Mouse (Mus musculus) Patski (cell line): ENCODE results near the gene Cnot9. TPM values are rescaled to one million over a fixed set of nuclear protein-coding genes. Genes with fewer than 3 reads are reported as not detected.
A peak's percentile ranks its signal among the peaks of the same experiment; 100 is the strongest.
"Not testable (repeated sequence)": the region's sequence is repeated elsewhere in the genome, so short reads cannot be mapped to it uniquely, and the experiment has no call there.

ENCODE experiments used
- ATAC-seq: fragments of 100-300 bp; one replicate; pipeline ENCODE4 v1.8.0; 2021
- CTCF ChIA-PET: fragments of 350-600 bp; sonication (Branson Sonifier 250); formaldehyde crosslinking; loops from one replicate; lab custom pipeline; 2022; ENCODE audit warnings: inconsistent platforms; lab: Charles Lee
- POLR2A ChIA-PET: fragments of 350-600 bp; sonication (Branson Sonifier 250); formaldehyde crosslinking; loops from one replicate; lab custom pipeline; 2022; ENCODE audit warnings: antibody characterized with exemption, inconsistent platforms; lab: Charles Lee
- DNase-seq: peaks from one replicate; pipeline ENCODE4 v3.0.0-alpha.2; 2011; ENCODE audit warnings: low read depth, low spot score
- H3K27me3 ChIP-seq: fragments of 371-371 bp; one replicate; pipeline ENCODE4 v1.5.1; 2021
- CTCF ChIP-seq: fragments of 100-300 bp; IDR thresholded peaks from one replicate; pipeline ENCODE4 v1.5.1; 2021
- in situ Hi-C: fragments of 300-500 bp; cut with MboI; formaldehyde crosslinking; loops from 3 replicates; pipeline ENCODE4 v1.11.1; 2018; ENCODE audit warnings: low pct_unique_long_range_greater_than_20kb, mixed read lengths
- polyA plus RNA-seq: library from polyadenylated mRNA; unstranded; gene quantifications from one replicate; pipeline ENCODE4 v1.2.3, GENCODE M21; 2021

Cnot9 gene
- 43.5 TPM for polyA plus RNA-seq

GRCm38 (mm10) chr1:74505721-74506464 lies at the start of gene Cnot9:
TSS of gene Cnot9 (plus strand) at chr1:74506058.
- in situ Hi-C loops = no loop called here
- CTCF ChIA-PET = no interaction called here
- H3K27me3 ChIP-seq = no peaks in the 10 kb centered on the region
- peak; percentile 98 for DNase-seq
- POLR2A ChIA-PET = no interaction called here
- peak; percentile 93 for ATAC-seq
- TF ChIP-seq CTCF = no peak

DNA sequence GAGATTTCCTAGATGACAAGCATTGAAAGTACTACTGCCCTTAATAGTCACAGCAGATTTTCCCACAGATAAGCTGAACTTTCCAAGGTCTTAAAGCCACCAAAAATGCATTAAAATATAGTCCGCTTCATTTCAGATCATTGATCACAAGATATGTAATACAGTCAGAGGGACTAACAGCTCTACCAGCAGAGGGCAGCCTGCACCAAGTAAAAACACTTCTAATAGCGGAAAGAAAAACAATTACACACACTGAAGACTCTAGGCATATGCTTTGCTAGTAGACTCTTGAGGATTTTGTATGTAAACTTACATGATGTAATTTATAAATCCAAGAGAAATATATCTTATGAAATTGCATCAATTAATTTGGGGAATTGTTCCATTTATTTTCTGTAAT lies 45.6 kb upstream of the Cnot9 start:
- peak; percentile 54 for TF ChIP-seq CTCF
- no peak for DNase-seq
- H3K27me3 ChIP-seq = no peaks in the 10 kb centered on the region
- no peak for ATAC-seq
- CTCF ChIA-PET = interaction anchor here (0.7 to 2.4 kb wide), 6 partner anchors 8 to 50 kb away, joined by 3 to 8 read pairs (median 3); no protein-coding TSS in a partner anchor
- in situ Hi-C loops = no loop called here
- POLR2A ChIA-PET = no interaction called here

- ChIA-PET POLR2A (no interaction called here), CTCF (interaction anchor here (0.7 to 1.0 kb wide), 2 partner anchors 8 to 23 kb away, joined by 3 to 5 read pairs; no protein-coding TSS in a partner anchor)
- DNase-seq (no peak), ATAC-seq (no peak)
- no peaks in the 10 kb centered on the region for H3K27me3 ChIP-seq
- in situ Hi-C loops = no loop called here
- TF ChIP-seq CTCF = no peak
Observed at GRCm38 (mm10) chr1:74485792-74486191, 20.1 kb upstream of the Cnot9 start.

DNA sequence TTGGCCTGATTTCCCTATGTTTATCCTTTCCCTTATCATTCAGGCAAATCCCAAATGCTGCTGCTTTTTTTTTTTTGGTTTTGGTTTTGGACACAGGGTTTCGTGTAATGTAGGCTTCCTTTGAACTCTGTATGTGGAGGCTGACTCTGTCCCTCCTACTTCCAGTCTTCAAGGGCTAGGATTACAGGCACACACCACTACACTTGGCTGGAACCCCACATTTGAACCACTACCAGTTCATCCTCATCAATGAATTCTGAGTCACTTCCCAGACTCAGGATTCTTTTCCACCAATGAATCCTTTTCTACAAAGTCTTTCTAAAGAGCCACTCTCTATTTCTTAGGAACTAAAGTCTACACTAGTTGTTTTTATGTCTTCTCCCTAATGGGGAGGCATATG lies 4.8 kb upstream of the Cnot9 start:
- POLR2A ChIA-PET = no interaction called here
- TF ChIP-seq CTCF = no peak
- no peak for ATAC-seq
- CTCF ChIA-PET = no interaction called here
- no peak for DNase-seq
- no peaks in the 10 kb centered on the region for H3K27me3 ChIP-seq
- in situ Hi-C loops = no loop called here

- ChIA-PET CTCF (no interaction called here), POLR2A (no interaction called here)
- no peaks in the 10 kb centered on the region for H3K27me3 ChIP-seq
- in situ Hi-C loops = no loop called here
- DNase-seq = no peak
- peak; percentile 38 for ATAC-seq
- TF ChIP-seq CTCF = no peak
Observed at GRCm38 (mm10) chr1:74505393-74505720, 501 bp upstream of the Cnot9 start.

- no peak for TF ChIP-seq CTCF
- ChIA-PET POLR2A (no interaction called here), CTCF (no interaction called here)
- DNase-seq (no peak), ATAC-seq (peak; percentile 50)
- in situ Hi-C loops = no loop called here
- H3K27me3 ChIP-seq = no peaks in the 10 kb centered on the region
Observed at GRCm38 (mm10) chr1:74506471-74506881, 618 bp downstream of the Cnot9 start.

GRCm38 (mm10) chr1:74507780-74508179 lies 1.9 kb downstream of the Cnot9 start:
- in situ Hi-C loops = no loop called here
- no peak for TF ChIP-seq CTCF
- H3K27me3 ChIP-seq = no peaks in the 10 kb centered on the region
- ATAC-seq (no peak), DNase-seq (no peak)
- CTCF ChIA-PET = no interaction called here
- POLR2A ChIA-PET = interaction anchor here (0.9 kb wide), 1 partner anchor 13 kb away, joined by 3 read pairs; no protein-coding TSS in a partner anchor

DNA sequence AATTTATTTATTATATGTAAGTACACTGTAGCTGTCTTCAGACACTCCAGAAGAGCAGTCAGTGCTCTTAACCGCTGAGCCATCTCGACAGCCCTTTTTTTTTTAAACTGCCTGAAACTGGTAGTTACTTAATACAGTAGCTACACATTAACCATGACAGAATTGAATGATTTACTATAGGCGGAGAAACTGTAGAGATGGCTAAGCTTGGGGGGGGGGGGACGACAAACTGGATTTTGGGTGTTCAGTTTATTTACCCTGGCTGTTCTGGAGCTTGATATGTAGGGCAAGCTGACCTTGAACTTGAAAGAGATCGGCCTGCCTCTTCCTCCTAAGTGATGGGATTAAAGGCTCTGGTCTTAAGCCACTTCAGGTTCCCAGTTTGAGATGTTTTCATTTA lies 5.4 kb downstream of the Cnot9 start:
- in situ Hi-C loops = no loop called here
- no peaks in the 10 kb centered on the region for H3K27me3 ChIP-seq
- POLR2A ChIA-PET = no interaction called here
- DNase-seq (no peak), ATAC-seq (no peak)
- TF ChIP-seq CTCF = no peak
- CTCF ChIA-PET = interaction anchor here (1.7 kb wide), 1 partner anchor 12 kb away, joined by 3 read pairs; no protein-coding TSS in a partner anchor

DNA sequence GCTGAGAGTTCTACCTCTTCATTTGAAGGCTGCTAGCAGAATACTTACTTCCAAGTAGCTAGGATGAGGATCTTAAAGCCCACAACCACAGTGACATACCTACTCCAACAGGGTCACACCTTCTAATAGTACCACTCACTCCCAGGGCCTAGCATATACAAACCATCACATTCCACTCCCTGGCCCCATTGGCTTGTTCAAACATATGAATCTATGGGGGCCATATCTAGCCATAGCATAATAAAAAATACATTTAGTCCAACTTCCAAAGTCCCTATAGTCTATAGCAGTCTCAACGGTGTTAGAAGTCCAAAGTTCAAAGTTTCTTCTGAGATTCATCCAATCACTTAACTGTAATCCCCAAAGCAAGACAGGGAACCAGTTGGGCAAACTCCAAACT lies 7.1 kb downstream of the Cnot9 start:
- in situ Hi-C loops, ATAC-seq, POLR2A ChIA-PET, H3K27me3 ChIP-seq, DNase-seq: not testable (repeated sequence)
- CTCF ChIA-PET = interaction anchor here (1.5 to 1.8 kb wide), 2 partner anchors 11 to 17 kb away, joined by 4 read pairs; no protein-coding TSS in a partner anchor

GRCm38 (mm10) chr1:74519875-74520274 lies 14.0 kb downstream of the Cnot9 start:
- no peak for ATAC-seq
- CTCF ChIA-PET = no interaction called here
- no peak for DNase-seq
- in situ Hi-C loops = no loop called here
- POLR2A ChIA-PET = no interaction called here
- no peak for TF ChIP-seq CTCF
- H3K27me3 ChIP-seq = no peaks in the 10 kb centered on the region

DNA sequence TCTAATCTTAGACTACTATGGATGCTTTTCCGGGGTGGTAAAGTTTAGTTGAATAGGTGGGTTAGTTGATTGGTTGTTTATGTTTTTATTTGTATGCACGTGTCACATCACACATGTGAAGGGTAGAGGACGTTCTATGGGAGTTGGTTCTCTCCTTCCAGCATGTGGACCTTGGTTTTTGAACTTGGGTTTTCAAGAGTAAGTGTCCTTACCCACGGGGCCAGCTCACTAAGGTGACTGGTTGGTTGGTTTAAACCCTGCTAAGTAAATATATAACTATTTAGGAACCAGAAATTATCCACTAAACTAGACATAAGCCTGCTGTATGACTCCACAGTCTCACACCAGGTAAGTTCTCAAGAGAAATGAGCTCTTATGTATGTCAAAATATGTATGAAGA lies 18.9 kb downstream of the Cnot9 start:
- TF ChIP-seq CTCF = no peak
- DNase-seq (no peak), ATAC-seq (no peak)
- ChIA-PET POLR2A (no interaction called here), CTCF (interaction anchor here (1.4 to 1.5 kb wide), 2 partner anchors 11 to 16 kb away, joined by 4 to 5 read pairs; no protein-coding TSS in a partner anchor)
- in situ Hi-C loops = no loop called here
- no peaks in the 10 kb centered on the region for H3K27me3 ChIP-seq

GRCm38 (mm10) chr1:74528589-74528988 lies 22.7 kb downstream of the Cnot9 start:
- CTCF ChIA-PET = no interaction called here
- POLR2A ChIA-PET = no interaction called here
- ATAC-seq (no peak), DNase-seq (no peak)
- in situ Hi-C loops = no loop called here
- H3K27me3 ChIP-seq = no peaks in the 10 kb centered on the region
- no peak for TF ChIP-seq CTCF
